Mouse (Mus musculus) induced T-regulatory cell, adult 2 months (primary cell): ENCODE measurements around the gene Rasa3.

Source experiments
- DNase-seq: peaks from one replicate; pipeline ENCODE4 v3.0.0-alpha.2; 2012; ENCODE audit warnings: low read depth

Rasa3 gene

DNA sequence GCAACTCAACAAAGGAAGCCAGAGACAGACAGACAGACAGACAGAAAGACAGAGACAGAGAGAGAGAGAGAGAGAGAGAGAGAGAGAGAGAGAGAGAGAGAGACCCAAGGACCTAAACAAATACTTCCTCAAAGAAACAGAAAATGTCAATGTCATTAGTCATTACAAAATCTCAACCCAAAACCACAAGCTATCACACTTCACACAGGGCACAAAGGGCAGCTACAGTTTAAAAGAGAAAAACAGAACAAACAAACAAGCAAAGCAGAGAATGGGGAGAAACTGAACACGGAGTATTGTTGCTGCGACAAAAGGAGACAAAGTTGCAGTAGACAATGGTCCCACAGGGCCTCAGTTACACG, 28.3 kb downstream of the Rasa3 start:
- peak; percentile 81 for DNase-seq

DNA sequence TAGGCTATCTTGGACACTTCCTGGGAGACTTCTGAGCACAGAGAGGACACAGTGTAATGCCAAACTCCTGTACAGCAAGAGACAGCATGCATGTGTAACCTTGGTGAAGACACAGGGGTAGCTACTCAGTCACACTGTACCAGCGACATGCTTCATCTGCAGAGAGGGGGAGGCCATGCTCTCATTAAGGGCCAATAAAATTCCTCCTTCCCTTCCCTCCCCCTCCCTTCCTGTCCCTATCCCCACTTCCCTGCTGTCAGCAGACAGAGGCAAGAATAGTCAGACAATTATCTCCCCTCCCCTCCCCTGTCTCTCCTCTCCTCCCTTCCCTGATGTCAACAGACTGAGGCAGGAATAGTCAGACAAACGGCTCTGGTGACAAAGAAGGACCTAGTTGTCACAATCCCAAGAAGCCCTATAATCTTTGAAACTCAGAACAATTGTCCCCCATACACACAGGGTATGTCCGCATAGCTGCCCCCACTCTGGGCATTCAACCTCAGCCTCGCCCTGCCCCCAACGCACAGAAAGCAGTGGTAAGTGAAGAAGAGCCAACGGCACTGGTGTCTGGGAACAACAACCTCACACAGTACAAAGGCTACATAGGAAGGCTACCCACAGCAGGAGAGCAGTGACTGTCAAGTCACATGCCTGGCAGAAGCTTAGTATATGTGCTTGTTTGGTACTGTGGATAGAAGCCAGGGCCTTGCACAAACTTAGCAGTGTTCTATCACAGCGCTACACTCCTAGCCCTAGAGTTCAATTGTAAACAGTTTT, 28.8 kb downstream of the Rasa3 start:
- DNase-seq, result no peak

DNA sequence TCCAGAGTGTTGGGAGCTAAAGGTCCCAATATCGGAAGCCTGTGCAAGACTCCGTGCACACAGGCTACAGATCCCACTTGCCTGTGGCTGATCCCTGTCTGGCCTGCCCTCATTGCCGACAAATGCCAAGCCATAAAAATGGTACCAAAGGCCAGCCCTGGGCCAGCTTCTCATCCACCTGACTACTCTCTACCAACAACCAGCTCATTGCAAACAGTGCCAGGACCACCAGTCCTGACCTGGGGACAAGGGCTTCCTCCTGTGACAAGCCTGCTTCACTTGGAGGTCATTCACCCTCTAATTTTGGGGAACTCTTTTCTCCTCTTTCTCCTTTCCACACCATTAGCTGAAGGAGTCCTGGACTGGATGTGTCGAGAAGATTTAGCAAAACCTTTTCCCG, 29.8 kb downstream of the Rasa3 start:
- no peak for DNase-seq

DNA sequence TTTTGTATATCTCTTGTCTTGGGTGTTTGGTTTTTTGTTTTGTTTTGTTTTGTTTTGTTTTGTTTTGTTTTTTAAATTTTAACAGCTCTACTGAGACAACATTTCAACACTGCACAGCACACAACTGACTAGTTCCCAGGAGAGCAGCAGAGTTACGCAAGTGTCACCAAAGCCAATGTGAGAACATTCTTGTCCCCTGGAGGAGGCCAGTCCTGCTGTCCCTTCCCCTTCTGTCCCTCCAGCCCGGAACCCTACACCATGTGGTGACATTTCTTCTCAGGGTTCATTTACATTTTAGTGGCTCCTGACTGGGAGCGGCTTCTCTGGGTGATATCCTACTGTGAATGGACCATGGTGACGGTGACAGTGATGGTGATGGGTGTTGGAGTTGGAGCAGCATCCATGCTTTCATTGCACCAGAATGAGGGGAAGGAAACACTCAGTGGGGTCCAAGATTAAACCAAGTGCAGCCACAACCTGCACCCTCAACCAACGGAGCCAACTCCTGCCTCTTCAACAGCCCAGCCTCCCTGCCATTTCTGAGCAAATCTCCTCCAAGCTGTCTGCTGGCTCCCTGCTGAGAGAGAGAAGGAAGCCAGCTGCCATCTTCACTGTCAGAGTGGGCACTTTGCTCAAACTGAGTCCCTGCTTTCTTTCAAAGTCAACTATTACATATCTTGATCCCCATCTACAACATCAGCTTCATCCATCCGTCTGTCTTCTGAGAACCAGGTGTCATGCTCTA, 32.3 kb downstream of the Rasa3 start:
- no peak for DNase-seq

DNA sequence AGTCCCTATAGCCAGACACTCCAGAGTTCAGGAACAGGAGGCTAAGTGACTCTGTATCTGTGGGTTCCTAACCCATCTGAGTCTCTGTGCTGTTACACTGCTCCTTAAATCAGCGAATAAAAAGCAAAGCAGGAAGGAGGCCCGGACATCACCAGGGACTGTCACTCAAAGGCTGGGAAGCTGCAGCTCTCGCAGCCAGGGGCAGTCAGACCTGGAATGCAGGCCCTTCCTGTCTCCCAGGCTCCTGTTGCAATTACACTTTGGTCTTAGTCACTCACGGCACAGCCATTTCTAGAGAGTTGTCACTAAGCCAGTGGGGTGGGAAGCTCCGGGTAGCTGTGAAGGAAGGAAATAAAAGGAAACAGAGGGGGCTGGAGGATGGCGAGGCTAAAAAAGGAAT, 33.2 kb downstream of the Rasa3 start:
- no peak for DNase-seq

DNA sequence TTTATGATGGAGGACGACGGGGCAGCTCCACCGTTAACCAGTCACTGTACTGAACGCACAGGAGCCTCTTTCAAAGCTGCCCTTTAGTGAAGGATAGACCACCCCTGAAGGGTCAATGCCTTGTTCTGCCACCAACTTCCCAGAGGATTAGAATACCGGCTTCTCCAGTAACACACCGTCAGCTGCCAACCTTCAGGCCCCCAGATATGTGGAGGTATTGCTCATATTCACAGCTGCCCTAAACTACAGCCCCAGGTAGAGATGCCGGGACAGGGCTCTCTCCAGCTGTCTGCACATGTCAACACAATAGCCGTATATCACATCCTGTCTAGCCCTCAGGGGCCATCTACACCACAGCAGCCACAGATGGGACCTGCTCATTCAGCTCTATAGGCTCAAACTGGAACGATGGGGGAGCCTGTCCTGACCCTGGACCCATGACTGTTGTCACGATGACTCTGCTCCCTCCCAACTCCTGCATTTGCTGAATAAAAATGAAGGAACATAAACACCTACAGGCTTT, 34.7 kb downstream of the Rasa3 start:
- no peak for DNase-seq

DNA sequence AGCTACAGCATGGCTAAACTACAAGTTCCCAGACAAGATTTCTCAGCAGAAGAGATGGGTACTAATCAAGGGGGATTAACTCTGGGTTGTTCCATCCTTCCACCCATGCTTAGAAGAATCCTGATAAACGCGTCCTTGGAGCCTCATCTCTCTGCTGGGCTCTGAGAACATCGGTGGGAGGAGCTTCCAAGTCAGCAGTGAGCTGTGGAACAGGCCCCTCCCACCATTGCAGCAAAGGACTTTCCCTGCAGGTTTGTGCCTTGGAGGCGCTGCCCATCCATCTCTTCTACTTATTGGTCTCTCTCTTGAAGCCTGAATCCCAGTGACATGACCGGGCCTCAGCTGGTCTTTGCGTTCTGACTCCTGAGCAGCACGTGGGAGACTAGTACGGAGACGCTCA, 36.2 kb downstream of the Rasa3 start:
- no peak for DNase-seq

DNA sequence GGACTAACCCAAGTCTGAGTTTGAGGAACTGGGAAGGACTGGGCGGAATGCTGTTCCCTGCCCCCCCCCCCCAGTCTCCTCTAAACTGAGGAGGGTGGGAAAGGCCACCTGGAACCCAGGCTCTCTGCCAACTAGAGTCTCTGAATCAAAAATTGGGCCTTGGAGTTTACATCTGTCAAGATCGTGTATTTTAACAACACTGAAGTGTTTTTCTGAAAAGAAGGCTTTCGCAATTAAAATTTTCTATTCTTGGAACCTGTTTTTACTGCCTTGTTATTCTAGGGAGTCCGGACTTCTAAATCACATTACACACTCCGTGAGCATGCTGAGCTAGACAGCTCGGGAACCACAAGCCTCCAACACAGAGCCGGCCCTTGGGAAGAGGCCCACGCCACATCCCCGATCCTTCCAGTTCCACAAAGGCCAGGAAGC, 36.9 kb downstream of the Rasa3 start:
- no peak for DNase-seq

DNA sequence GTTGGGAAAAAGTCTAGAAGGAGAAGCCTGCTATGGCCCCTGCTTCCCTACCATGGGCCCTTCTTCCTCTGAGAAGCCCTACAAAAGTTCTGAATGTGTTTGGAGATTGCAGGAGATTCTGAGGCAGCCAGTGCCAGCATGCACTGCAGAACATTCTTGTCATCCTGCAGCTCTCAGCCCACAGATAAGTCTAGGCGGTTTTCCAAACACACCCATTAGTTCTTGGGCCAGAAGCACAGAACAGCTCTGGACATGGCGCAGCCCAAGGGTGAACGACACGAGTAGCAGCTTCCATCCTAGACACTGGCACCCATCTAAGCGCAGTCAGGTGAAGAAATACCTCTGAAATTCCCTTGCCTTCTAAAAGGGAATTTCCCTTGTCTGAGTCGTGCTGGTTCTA, 44.3 kb downstream of the Rasa3 start:
- DNase-seq, result no peak

DNA sequence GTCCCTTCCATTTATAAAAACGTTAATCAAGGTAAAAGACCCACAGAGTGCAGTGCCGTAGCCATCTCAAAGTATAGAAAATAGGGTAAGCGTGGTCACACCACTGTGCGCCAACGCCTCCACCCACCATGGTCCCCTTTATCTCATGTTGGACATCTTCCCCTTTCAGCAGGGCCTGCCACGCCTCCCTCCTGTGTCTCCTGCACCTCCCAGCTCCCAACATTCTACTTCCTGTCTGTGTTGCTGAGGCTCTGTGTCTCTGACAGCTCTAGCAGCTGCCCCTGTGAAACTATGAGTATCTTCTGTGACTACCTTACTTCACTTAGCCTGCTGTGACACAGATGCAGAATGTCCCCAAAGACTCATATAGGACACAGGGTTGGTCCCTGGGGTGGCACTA, 45.1 kb downstream of the Rasa3 start:
- DNase-seq, result no peak

DNA sequence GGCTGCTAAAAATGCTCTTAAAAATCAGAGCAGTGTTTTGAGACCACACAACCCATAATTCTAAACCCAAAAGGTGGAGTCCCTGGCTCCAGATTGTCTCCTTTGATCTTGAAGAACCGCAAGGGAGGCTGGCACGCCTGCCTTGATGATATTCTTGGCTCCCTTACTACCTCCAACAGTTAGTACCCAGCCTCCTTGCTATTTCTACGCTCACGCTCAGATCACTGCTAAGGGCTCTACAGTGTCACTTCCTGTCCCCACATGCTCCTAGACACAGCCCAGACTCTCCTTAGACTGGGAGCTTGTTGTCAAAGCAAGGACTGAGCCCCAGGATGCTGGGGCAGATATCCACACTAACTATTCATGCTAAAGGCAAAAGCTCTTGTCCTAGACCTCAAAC, 46.6 kb downstream of the Rasa3 start:
- DNase-seq, result peak; percentile 44

DNA sequence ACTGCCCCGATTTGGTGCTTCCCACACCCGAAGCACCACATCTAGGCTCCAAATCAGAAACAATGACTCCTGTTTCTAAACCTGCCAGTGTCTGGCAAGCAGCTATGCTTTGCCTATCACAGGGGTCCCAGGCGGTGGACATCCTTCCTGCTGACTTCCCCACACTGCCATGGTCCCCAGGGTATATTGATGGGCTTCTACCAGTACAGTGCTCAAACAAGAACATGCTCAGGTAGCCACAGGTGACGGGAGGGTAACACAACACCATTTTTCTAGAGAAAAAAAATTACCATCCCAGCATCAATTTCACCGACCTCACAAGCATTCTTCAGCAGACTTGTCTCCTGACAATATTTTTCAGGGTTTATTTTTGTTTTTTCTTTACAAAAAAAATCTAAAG, 47.2 kb downstream of the Rasa3 start:
- no peak for DNase-seq

DNA sequence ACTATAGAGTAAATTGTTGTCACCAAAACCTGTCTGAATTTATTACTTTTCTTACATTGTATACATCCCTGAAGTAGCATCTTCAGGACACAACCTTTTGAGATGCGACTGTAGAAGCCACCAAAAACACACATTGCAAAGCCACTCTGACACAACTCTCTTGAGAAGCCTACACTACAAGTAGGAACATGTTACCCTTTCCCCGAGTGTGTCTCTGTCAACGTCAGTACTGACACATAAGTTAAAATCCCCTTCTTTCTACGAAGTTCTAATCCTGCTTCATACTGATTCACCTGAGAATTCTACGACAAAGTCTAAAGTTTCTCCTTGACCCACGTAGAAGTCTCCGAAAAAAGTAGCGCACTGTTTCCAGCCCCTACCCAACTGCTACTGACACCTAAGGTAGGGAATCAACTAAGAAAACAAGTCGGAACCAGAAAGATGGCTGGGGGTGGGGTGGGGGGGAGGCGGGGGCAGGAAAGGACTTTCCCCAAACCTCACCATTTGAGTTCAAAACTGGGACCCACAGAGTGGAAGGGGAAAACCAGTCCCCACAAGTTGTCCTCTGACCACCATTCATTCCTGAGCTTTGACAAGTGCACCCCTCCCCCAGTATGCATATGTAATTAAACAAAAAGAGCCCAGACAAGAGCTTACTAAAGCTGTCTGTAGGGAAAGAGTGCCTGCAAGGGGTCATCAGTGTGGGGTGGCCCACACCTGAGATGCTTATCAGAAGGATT, 47.9 kb downstream of the Rasa3 start:
- DNase-seq, result no peak

DNA sequence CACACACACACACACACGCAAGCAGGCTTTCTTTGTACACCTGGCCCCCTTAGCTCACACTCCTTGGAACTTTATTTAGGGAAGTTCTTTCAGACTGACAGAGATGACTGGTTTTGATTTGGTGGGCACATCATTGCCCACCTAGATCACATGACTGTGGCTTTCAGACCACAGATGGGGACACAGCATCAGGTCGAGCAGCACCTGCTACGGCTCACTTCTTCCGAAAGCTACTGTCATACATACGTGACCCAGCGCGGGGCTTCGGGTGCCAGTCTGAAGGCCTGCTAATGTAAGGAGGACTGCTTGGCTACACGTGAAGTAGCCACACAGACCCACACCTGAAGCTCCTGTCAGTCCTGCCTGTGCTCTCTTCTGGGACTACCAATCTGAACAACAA, 49.3 kb downstream of the Rasa3 start:
- no peak for DNase-seq

DNA sequence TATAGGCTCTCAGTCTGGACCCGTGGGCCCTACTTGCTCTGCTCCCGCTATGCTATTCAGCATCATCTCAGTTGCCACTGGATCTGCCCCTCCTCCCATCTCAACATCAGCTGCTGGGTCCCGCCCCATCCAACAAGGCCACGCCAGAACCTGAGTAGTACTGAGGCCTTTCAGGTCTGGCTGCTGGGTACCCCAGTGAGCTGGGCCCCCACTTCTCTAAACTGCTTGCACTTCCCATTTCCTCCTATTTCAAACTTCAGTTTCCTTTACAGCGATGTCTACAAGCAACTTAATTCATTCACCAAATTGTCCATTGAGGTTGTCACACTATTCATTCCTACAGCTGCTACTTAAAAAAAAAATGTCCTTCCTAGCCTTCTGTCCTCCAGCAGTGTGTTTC, 49.8 kb downstream of the Rasa3 start:
- DNase-seq, result no peak

DNA sequence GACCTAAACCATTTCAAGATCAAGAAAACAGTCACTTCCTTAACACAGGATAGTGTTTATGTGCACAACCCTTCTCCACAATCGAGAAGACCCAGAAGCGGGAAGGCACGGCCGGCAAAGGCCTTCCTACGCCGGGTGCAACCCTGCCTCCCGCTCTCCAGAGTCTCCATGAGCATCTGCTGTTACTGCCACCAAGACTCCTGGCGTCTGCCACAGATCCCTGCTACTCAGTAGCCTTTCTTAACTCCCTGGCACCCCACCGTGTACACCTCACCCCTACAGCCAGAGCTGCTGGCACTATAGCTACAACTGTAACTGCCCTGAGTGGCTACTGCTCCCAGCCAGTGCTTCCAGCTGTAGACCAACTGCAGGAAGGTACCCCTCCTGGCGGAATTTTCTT, 51.3 kb downstream of the Rasa3 start:
- DNase-seq, result no peak

DNA sequence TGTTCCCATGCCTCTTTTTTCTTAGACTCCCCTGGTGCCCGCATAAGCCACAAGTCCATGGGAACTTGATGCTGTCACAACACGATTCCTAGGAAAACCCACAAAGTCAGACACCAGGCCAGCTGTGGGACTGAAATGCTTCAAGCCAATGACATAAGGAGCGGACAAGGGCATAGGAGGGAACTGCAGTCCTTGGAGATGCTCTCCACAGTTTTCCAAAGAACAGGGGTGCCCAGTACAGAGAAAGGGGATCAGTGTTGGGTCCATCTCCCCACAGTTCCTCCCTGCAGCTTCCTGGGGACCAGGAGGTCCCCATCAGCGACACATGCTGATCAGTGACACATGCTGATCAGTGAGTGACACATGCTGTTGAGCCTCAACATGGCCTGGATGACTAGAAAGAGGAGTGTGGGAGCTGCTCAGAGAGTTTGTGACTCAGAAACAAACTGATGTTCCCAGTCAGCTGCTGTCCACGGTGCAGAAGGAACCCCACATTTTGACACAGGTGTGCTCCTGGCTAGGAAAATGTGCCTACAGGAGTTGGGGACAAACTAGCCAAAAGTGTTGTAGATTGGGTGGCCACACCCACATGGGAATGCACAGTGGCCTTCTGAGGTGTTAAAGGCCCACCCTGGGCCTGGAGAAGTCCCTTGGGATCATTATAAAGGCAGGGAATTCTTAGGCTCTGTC, 52.0 kb downstream of the Rasa3 start:
- DNase-seq, result peak; percentile 42

DNA sequence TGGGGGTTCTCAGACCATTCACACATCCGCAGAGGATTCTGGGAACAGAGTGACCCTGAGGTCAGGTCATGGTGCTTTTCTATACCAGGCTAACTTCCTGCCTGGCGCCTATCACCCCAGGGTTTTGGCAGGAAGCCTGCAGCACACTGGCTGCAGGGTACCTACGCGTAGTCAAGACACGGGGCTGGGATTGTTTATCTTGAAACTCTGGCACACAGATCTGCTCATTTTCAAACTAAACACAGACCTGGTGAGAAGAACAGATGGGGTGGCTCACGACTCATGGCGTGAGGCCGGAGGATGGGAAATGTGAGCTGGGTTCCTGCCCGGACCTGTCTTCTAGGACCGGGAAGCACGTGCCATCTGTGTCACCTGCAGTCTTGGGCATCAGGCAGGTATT, 52.5 kb downstream of the Rasa3 start:
- DNase-seq, result peak; percentile 71

DNA sequence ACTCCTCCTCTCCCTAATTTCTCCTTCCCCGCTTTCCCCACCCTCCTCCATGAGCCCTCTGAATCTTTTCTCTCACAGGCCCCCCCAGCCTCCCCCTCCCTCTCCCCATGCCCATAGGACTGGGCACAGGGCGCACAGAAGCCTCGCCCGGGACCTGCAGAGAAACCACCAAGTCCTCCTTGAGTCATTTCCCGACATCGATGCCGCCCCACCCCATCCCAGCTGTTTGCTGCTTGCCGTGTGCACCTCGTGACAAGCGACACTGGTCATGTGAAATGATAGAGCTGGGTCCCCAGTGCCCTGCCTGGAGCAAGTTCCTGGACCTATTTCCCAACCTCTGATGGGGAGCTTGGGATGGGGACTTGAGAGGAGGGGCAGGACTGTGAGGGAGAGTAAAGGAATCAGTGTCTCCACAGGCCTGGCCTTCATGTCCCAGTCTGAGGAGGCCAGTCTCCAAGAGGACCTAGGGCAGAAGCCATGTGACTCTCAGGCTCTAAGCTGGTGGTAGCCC, 53.4 kb downstream of the Rasa3 start:
- DNase-seq, result peak; percentile 84

DNA sequence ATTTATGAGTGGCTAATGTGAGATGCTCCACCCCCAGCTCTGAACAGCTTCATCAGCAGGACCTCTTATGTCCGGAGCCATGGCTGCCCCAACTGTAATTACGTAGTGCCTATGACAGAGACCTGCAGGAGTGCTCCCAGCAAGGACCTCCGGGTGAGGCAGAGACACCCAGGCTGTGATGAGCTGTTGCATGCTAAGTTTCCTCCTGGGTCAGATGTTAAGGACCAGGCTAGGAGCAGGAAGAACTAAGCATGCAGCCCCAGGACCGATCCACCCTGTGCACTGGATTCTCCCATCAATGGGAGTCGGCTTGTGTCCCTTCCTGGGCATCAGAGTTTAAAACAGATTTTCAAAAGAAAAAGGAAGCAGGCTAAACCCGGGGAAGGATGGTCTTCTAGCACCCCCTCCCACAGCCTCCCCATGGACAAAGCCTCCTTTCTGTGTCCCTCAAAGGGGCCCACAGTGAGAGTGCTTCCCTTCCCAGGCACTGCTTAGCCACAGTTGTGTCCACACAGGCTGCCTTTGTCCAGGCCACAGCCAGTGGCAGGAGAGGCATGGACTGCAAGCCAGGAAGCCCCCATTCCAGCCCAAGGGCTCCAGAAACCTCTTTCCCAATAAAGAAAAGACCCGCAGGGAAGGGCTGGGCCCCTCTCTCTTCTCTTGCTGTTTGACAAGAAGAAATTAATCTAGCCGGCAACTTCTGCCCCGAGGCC, 54.2 kb downstream of the Rasa3 start:
- DNase-seq, result no peak

DNA sequence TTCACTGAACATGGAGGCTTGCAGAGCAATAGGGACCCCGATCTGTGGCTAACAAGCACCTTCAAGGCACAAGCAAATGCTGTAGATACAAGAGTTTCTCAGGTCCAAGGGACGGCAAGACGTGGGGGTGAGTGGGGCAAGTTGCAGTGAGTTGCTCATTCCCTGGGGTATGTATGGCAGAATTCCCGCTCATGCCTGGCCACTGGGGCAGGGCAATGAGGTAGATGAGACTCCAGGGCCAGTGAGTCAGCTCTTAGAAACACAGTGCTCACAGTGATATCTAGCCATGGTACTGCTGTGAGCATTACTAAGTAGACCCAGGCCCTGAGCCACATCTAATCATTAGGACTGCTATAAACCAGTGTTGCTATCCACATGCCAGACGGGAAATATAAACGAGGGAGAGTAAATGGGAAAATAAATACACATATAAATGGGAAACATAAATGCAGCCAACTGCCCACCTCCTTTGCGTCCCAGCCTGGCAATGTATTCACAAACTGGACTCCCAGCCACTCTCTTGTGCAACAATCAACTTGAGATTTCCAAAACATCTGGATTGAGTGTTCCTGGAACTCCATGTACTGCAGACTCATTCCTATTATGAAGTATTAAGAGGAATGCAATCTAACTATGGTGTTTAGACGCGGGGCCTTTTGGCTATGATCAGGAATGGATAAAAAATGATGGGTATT, 57.0 kb downstream of the Rasa3 start:
- DNase-seq, result no peak
